Mouse (Mus musculus) megakaryocyte, adult 5-6 weeks (primary cell): ENCODE data around the gene Gm29735. TPM values are rescaled to one million over a fixed set of nuclear protein-coding genes. Genes with fewer than 3 reads are reported as not detected.
"Not testable (repeated sequence)": the region's sequence is repeated elsewhere in the genome, so short reads cannot be mapped to it uniquely, and the experiment has no call there.

Experiments
- ATAC-seq: 2 replicates; pipeline ENCODE4 v1.8.0; 2016; ENCODE audit warnings: mild to moderate bottlenecking, inconsistent platforms; ENCODE audit not compliant: poor library complexity, severe bottlenecking
- total RNA-seq, 2 experiments: library from RNA; stranded (forward) in 1 of 2; stranded (reverse) in 1 of 2; fragments of 153-499, 151-499 nt in 1 of 2; fragments of 221-1000, 200-1000 nt in 1 of 2; gene quantifications; 2 replicates each; pipeline versions ENCODE4 v1.2.3 to v1.2.4; 2015 to 2017

Gm29735 gene
- total RNA-seq (2015) (not detected in 2 replicates), total RNA-seq (2017) (not detected in 2 replicates)

DNA sequence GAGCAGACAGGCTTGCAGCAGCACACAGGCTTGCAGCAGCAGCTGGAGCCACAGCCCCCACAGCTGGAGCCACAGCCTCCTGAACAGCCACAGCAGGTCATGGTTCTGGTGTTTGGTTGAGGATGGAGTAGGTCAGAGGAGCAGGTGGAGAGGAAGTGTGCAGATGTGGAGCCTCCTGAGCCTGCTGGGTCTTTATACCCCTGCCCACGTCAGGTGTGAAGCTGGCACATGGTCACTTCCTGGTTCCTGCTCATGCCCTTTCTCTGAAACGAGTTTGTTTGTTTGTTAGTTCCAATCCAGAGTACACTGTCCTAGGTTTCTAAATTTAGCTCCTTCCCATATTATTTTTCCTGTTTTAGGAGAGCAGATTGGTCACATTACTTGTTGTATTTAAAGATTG lies at the start of gene Gm29735:
TSS of gene Gm29735 (minus strand) at position 101 of the 400 bp plus-strand sequence.
- ATAC-seq: not testable (repeated sequence)

DNA sequence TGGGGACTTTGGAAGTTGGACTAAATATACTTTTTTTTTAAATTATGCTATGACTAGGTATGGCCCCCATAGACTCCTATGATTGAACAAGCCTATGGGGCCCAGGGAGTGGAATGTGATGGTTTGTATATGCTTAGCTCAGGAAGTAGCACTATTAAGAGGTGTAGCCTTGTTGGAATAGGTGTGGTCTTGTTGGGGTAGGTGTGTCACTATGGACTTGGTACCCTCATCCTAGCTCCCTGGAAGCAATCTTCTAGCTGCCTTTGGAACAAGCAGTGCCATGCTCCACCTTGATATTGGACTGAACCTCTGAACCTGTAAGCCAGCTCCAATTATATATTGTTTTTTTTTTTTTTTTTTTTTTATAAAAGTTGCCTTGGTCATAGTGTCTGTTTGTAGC lies 48.6 kb upstream of the Gm29735 start:
- ATAC-seq: no peak

DNA sequence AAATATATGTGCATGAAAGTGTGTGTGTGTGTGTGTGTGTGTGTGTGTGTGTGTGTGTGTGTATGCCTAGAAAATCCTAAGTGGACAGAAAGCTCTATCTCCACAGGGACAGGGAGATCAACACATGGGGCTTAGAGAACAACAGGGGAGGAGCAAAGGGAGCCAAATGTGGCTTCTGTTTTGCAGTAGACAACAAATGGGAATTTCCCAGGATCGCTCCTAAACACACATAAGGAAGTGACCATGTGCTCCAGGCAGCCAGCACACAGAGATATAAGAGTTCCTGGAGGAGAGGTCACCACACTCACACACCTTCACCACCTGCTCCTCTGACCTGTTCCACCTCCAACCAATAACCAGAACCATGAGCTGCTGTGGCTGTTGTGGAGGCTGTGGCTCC lies 44.2 kb upstream of the Gm29735 start, which contains the start of gene Krtap5-3:
TSS of gene Krtap5-3 (plus strand) at position 301 of the 400 bp plus-strand sequence.
- ATAC-seq: no peak

DNA sequence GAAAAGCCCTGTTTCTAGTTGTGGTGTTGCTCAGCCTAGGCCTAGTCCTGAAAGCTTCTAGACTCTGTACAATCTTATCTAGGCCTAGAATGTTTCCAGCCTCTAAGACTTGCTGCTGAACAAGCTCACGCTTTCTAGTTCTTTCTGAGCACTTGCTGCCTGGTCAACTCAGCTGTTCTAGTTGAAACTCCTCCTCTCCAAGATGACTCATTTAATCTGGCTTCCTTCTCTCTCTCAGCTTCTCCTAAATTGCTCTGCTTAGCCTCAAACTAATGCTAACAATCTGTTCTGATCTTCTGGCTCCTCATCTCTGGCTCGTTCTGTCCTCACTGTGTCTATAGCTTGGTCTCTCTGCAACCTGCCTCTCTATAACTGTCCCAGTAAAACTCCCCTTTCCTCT lies 41.8 kb upstream of the Gm29735 start:
- ATAC-seq: no peak

DNA sequence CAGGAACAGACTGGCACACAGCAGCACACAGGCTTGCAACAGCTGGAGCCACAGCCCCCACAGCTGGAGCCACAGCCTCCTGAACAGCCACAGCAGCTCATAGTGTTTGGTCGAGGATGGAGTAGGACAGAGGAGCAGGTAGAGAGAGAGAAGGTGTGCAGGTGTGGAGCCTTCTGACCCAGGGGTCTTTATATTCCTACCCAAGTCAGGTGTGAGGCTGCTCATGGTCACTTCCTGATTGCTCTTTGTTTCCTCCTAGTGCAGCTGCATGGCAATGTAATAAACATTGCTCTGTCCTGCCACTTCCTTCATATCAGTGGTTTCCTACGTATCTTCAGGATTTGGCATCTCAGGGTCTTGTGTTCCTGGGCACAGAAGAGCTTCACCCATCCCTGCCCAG lies 33.4 kb upstream of the Gm29735 start, which contains the start of gene Gm10153:
TSS of gene Gm10153 (minus strand) at position 101 of the 400 bp plus-strand sequence.
- ATAC-seq: no peak

DNA sequence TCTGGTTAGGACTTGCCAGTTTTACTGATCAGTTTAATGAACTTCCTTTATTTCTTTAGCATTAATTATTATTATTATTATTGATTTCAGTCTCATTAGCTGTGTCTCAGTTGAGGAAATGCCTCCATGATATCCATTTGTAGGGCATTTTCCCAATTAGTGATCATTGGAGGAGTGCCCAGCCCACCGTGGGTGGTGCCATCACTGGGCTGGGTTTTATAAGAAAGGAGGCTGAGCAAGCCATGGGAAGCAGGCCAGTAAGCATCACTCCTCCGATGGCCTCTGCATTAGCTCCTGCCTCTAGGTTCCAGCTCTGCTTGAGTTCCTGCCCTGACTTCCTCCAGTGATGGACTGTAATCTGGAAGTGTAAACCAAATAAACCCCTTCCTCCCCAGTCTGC lies 31.2 kb upstream of the Gm29735 start:
- no peak for ATAC-seq

DNA sequence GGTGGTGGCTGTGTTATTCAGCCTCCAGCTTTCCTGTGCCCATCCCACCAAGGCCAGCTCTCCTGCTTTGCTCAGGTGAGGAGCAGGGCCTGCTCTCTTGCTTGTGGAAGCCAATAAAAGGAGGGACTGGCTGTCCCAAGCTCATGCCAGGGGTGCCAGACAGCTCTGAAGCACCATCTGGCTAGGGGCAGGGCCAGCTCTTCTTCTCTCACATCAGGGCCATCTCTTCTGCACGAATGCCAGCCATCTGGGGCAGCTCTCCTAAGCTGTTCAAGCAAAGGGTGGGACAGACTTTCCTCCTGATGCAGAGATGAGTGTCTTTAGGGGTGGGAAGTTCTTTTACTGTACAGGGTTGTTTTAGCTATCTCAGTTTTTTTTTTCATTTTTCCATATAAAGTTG lies 24.1 kb upstream of the Gm29735 start:
- ATAC-seq: no peak

DNA sequence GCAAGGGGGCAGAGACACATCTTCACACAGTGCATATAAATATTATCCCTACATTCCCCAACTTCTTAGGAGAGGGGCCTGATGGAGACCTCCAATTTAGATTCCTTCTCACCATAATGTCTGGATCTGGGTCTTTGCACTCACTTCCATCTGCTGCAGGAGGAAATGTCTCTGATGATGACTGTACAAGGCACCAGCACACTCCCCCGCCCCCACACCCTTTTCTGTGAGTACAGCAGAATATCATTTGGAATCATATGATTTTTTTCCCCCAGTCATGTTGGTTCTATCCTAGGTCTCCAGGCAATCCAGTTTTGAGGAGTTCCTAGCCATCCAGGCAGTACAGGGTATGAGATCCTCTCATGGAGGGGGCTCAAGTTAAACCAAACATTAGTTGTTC lies 21.8 kb upstream of the Gm29735 start:
- no peak for ATAC-seq

DNA sequence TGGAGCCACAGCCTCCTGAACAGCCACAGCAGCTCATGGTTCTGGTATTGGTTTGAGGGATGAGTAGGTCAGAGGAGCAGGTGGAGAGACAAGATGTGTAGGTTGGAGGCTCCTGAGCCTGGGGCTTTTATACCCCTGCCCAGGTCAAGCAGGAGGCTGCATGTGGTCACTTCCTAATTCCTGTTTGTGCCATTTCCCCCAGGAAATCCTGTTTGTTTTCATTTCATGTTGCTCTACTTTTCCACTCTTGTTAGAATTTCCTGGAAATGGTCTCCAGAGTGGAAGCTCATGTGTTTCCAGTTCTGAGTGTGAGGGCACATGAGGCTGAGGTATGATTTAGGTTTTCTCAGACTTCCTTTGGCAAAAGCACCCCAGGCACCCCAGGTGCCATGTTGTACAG lies 19.0 kb upstream of the Gm29735 start, which contains the start of gene Krtap5-2:
TSS of gene Krtap5-2 (minus strand) at position 101 of the 400 bp plus-strand sequence.
- ATAC-seq: not testable (repeated sequence)

DNA sequence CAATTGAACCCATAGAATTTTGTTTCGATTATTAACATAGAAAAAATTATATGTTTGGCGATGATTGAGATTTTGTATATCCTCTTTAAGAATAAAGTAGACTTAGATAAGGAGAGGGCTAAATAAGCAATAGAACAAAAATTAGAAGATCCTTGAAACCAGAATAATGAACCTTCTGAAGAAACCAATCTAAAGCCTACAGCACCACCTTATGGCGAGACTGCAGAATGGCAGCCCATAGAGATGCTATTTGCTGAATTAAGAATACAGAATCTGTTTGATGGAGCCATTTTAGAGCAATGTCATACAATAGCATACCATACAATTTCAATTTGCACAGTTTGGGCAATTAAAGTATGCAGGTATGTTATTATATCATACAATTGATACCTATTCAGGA lies 12.9 kb upstream of the Gm29735 start:
- peak; percentile 60; the same call in 1 of the 2 replicates for ATAC-seq

DNA sequence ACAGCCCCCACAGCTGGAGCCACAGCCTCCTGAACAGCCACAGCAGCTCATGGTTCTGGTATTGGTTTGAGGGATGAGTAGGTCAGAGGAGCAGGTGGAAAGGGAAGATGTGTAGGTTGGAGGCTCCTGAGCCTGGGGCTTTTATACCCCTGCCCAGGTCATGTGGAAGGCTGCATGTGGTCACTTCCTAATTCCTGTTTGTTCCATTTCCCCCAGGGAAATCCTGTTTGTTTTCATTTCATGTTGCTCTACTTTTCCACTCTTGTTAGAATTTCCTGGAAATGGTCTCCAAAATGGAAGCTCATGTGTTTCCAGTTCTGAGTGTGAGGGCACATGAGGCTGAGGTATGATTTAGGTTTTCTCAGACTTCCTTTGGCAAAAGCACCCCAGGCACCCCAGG lies 8.7 kb upstream of the Gm29735 start, which contains the start of gene Gm4553:
TSS of gene Gm4553 (minus strand) at position 101 of the 400 bp plus-strand sequence.
- ATAC-seq: not testable (repeated sequence)

DNA sequence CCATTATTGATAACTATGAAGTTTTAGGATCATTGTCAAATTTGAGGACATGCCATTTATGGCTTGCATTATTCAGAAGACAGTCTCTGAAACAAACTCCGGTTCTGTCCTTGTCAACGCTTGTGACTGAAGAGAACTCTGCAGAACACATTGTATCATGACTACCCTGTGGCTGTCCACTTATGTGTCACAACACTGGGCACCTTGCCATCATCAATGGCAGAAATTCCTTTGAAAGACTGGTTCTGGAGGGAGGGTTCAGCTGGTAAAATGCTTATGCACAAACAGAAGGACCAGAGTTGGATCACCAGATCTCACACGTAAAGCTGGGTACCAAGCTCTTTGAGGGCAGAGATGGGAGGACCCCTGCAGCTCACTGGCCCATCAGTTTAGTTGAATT lies 2.5 kb upstream of the Gm29735 start:
- no peak for ATAC-seq

DNA sequence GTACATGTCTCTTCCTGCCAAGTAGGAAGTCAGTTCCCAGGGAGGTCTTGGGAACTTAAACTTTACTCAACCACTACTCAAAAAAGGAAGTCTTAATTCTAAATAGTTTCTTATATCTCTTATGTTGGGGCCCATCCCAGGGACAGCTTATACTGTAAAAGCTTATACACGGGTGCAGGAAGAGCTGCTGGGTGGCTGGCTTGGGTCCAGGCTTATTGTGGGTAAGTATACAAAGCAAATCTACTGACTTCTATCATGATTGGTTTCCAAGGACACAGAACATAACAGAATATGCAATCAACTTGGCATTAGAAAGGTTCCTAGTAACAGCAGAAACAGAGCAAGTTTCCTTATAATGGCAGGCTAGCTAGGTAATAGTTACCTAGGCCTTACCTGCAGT lies 1.6 kb downstream of the Gm29735 start:
- no peak for ATAC-seq

DNA sequence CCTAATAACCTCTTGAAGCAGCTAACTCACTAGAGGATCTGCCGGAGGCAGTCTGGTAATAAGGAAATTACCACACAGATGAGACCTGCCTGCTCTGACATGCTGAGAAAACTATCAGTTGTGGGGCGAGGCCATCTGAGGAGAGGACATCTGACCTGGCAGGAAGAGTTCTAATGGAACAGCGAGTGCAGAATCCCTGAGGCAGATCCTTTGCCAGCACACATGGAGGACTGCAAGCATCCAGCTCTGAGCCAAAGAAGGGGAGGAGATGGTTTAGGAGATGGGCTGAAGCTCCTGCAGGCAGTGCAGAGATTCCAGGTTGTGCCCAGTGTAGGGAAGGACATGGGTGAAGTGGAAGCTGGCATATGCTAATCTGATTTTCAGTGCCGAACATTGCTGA lies 4.7 kb downstream of the Gm29735 start:
- ATAC-seq: no peak

DNA sequence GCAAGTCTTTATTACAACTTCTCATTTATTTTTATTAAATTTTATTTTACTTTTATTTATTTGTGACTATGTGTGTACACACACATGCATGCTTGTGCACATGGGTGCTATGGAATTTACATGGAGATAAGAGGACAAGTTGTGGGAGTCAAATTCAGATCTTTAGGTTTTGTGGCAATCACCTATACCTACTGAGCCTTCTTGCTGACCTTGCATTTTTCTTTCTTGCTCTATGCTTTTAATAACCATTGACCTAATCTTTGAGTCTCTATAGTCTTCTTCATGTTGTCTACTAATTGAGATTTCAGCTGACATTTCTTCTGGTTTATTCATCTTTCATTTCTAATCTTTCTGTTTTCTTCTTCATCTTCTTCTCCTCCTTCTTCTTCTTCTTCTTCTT lies 8.3 kb downstream of the Gm29735 start:
- no peak for ATAC-seq

DNA sequence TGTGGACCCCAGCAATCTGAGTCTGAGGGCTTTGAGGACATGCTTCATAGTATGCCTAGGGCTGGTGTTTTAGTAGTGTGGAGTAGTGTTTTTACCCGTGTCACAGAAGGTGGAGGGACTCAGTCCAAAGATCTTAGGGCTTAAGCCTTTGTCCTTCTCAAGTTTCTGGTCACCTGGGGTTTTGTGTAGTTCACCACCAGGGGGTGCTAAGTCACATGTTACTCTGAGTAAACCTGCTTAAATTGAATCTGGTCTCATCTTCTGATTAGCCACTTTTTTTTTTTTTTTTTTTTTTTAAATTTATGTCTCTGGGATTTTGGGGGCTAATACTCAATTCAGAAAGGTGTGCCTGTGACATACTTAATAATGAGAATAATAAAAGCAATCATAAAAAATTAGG lies 10.9 kb downstream of the Gm29735 start:
- peak; percentile 40; the same call in 1 of the 2 replicates for ATAC-seq

DNA sequence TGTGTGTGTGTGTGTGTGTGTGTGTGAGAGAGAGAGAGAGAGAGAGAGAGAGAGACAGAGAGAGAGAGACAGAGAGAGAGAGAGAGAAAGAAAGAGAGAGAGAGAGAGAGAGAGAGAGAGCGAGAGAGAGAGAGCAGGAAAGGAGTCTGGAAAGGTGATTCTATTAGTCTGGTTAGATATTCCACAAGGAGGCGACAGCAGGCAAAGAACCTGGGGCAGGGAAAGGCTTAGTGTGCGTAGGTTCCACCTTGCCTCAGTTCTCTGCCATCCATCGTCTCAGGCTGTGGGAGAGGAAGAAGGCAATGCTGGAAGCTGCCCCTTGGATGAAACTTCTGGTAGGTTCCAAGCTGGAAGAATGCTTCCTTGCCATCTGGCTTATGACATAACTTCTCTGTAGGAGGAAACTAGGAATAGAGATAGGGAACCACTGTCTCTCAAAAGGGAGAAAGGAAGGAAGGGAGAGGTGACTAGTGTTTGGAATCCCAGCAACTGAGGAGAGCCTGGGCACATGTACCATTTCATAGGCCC lies 11.4 kb downstream of the Gm29735 start:
- no peak for ATAC-seq

DNA sequence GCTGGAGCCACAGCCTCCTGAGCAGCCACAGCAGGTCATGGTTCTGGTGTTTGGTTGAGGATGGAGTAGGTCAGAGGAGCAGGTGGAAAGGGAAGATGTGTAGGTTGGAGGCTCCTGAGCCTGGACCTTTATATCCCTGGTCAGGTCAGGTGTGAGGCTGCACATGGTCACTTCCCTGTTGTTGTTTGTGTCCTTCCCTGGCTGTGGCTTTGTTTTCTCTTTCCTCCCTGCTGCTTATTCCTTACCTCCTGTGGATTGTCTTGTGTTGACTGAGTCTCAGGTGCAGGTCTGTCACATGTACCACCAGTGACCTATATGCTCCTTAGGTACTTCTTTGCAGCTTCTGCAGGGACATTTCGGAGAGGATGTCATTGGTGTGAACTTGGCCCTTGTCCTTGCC lies 12.4 kb downstream of the Gm29735 start, which contains the start of gene Gm45337:
TSS of gene Gm45337 (minus strand) at position 101 of the 400 bp plus-strand sequence.
- ATAC-seq: no peak

DNA sequence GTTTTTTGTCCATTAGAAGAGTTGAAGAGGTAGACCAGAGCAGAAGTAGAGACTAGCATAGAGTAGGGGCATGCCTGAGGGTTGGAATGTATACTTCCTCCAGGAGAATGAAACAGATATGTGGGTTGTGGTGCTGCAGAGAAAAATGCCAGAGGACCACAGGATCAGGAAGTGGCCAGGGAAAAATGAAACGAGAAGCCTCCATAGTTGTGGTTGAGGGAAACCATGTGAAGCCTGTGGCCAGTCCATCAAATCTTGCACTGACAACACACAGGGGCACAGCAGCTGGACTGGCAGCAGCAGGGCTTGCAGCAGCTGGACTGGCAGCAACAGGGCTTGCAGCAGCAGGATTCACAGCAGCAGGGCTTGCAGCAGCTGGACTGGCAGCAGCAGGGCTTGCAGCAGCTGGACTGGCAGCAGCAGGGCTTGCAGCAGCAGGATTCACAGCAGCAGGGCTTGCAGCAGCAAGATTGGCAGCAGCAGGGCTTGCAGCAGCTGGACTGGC lies 13.4 kb downstream of the Gm29735 start:
- ATAC-seq: not testable (repeated sequence)

DNA sequence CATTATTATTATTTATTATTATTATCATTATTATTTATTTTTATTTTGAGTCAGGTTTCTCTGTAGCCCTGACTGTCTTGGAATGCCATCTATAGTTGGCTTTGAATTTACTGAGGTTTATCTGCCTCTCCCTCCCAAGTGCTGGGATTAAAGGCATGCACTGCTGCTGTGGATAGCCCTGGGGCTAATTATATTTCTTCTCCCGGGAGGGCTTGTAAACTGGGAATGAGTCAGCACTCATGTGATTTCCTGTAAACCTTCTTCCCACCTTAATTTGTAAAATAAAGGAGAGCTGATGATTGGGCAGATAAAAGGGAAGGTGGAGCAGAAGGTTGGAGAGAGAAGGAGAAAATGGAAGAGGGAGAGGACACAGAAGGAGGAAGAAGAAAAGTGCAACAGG lies 16.2 kb downstream of the Gm29735 start:
- ATAC-seq: no peak

DNA sequence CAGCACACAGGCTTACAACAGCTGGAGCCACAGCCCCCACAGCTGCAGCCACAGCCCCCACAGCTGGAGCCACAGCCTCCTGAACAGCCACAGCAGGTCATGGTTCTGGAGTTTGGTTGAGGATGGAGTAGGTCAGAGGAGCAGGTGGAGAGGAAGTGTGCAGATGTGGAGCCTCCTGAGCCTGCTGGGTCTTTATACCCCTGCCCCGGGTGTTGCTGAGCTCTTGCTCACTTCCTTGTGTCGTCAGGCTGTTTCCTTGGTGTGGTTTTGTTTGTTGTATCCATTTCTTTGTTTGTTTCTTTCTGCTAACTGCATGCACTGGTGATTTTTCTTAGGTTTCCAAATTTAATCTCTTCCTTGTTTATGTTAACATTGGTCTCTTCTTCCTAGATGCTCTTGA lies 21.0 kb downstream of the Gm29735 start, which contains the start of gene Gm39115:
TSS of gene Gm39115 (minus strand) at position 101 of the 400 bp plus-strand sequence.
- ATAC-seq: not testable (repeated sequence)

DNA sequence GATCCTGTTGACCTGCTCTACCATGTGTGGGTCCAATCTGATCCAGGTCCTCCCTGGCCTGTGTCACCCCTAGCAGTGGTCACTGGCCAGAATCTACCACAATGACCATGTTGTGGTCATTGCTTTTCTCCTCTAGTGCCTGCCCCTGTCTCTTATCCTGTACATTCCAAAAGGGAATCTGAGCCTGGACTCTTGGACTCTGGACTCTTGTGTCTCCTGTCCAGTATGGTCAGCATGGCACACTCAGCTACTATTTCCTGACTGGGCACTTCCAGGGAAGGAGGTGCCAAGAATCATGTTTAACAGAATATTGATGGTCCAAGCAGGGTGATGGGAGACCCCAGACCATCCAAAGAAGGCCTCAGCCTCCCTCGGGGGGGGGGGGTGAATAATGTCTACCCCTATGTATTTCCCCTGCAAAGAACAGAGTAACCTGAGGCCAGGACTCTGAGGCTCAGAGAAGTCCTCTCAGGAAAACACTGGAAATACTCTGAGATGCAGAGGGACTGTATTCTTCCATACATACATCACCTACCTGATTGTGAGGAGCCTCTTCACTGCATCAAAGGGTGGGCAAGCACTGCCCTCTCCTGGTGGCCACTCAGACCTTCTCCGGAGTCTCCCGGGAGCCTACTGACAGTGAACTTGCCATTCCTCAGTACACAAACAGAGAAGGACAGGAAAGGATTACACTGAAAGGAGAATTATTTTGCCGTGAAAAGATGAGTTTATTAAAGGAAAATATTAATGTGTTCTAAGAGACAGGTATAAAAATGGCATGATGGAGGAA lies 22.5 kb downstream of the Gm29735 start:
- ATAC-seq: no peak
